Mouse (Mus musculus) neural tube, embryonic 12.5 days (tissue): ENCODE data around the gene Tbc1d2. TPM values are rescaled to one million over a fixed set of nuclear protein-coding genes. Genes with fewer than 3 reads are reported as not detected.

Source experiments
- ATAC-seq: fragments of 200-750 bp; cut with Nextera tagmentation; 2 replicates; pipeline ENCODE4 v1.8.0; 2017; ENCODE audit warnings: low read depth, mild to moderate bottlenecking, moderate TSS enrichment, moderate library complexity; ENCODE audit not compliant: low FRiP score
- H3K27ac ChIP-seq: fragments of 300-500 bp; sonication (generic); 2 replicates; pipeline ENCODE4 v1.5.1; 2016
- H3K27me3 ChIP-seq: fragments of 300-500 bp; sonication (generic); replicated peaks from 2 replicates; pipeline ENCODE4 v1.6.1; 2016; ENCODE audit warnings: mild to moderate bottlenecking
- H3K36me3 ChIP-seq: fragments of 300-500 bp; sonication (generic); 2 replicates; pipeline ENCODE4 v1.6.1; 2016; ENCODE audit warnings: mild to moderate bottlenecking
- H3K4me1 ChIP-seq: fragments of 300-500 bp; sonication (generic); 2 replicates; pipeline ENCODE4 v1.6.1; 2016
- H3K4me2 ChIP-seq: fragments of 300-500 bp; sonication (generic); replicated peaks from 2 replicates; pipeline ENCODE4 v1.6.1; 2016; ENCODE audit warnings: mild to moderate bottlenecking
- H3K4me3 ChIP-seq: fragments of 300-500 bp; sonication (generic); 2 replicates; pipeline ENCODE4 v1.5.1; 2016
- H3K9ac ChIP-seq: fragments of 300-500 bp; sonication (generic); 2 replicates; pipeline ENCODE4 v1.6.1; 2016; ENCODE audit warnings: mild to moderate bottlenecking
- H3K9me3 ChIP-seq: fragments of 300-500 bp; sonication (generic); 2 replicates; pipeline ENCODE4 v1.6.1; 2016; ENCODE audit warnings: mild to moderate bottlenecking
- WGBS: fragments of 180-500 bp; shearing (Covaris S2); methylation state at CpG from one replicate; pipeline ENCODE4 v1.1.7; 2016; 5-methylcytosine and 5-hydroxymethylcytosine counted together
- polyA plus RNA-seq: library from polyadenylated mRNA; unstranded; fragments of >200 nt; fragmentation: Nextera tagmentation; extraction: Ambion mirVana; gene quantifications from 2 replicates; pipeline ENCODE4 v1.2.1, GENCODE M21; 2016

The Tbc1d2 gene
- polyA plus RNA-seq, 1 experiment from 2014 or later, result 1.5 TPM

GRCm38 (mm10) chr4:46598111-46598510 lies 51.9 kb downstream of the Tbc1d2 start:
- Histone ChIP-seq H3K27ac (no peak overlapping the region), H3K4me2 (no peak overlapping the region), H3K4me1 (peaks cover 8% of the 10 kb centered on the region), H3K36me3 (no peaks in the 10 kb centered on the region), H3K4me3 (no peak overlapping the region), H3K9ac (no peak overlapping the region), H3K9me3 (no peaks in the 10 kb centered on the region), H3K27me3 (peaks cover 27% of the 10 kb centered on the region)
- WGBS, result 75% methylated on average over 10 of the region's 10 CpGs
- ATAC-seq, result no peak

GRCm38 (mm10) chr4:46597286-46597961 lies 52.6 kb downstream of the Tbc1d2 start:
- Histone ChIP-seq H3K27ac (no peak overlapping the region), H3K27me3 (peaks cover 27% of the 10 kb centered on the region), H3K4me1 (peaks cover 8% of the 10 kb centered on the region), H3K9me3 (no peaks in the 10 kb centered on the region), H3K9ac (no peak overlapping the region), H3K36me3 (no peaks in the 10 kb centered on the region), H3K4me2 (no peak overlapping the region), H3K4me3 (no peak overlapping the region)
- WGBS, result 76% methylated on average over 11 of the region's 11 CpGs
- ATAC-seq, result no peak

GRCm38 (mm10) chr4:46596398-46596797 lies 53.6 kb downstream of the Tbc1d2 start:
- Histone ChIP-seq H3K4me3 (no peak overlapping the region), H3K27ac (no peak overlapping the region), H3K4me2 (no peak overlapping the region), H3K27me3 (peaks cover 25% of the 10 kb centered on the region), H3K9me3 (no peaks in the 10 kb centered on the region), H3K4me1 (peaks cover 6% of the 10 kb centered on the region), H3K9ac (0 out of 2 replicates have a peak overlapping the region, but pooled peaks have one; percentile 8), H3K36me3 (no peaks in the 10 kb centered on the region)
- no peak for ATAC-seq
- 83% methylated on average over 6 of the region's 6 CpGs for WGBS

- H3K4me1 ChIP-seq, result no peaks in the 10 kb centered on the region
- no peak overlapping the region for H3K9ac ChIP-seq
- H3K36me3 ChIP-seq, result no peaks in the 10 kb centered on the region
- no peaks in the 10 kb centered on the region for H3K9me3 ChIP-seq
- no peak overlapping the region for H3K4me3 ChIP-seq
- H3K4me2 ChIP-seq, result no peak overlapping the region
- 85% methylated on average over 5 of the region's 5 CpGs for WGBS
- ATAC-seq, result no peak
- peaks cover 5% of the 10 kb centered on the region; the same call in 1 of the 2 replicates for H3K27me3 ChIP-seq
- no peak overlapping the region for H3K27ac ChIP-seq
These were observed 55.9 kb downstream of the Tbc1d2 start for GRCm38 (mm10) chr4:46594131-46594530.

GRCm38 (mm10) chr4:46593472-46593871 lies 56.5 kb downstream of the Tbc1d2 start:
- no peak overlapping the region for H3K4me2 ChIP-seq
- H3K27me3 ChIP-seq, result no peaks in the 10 kb centered on the region; the same call in 1 of the 2 replicates
- H3K27ac ChIP-seq, result no peak overlapping the region
- no peaks in the 10 kb centered on the region for H3K4me1 ChIP-seq
- no peak for ATAC-seq
- 53% methylated on average over 6 of the region's 6 CpGs for WGBS
- H3K36me3 ChIP-seq, result no peaks in the 10 kb centered on the region
- H3K4me3 ChIP-seq, result no peak overlapping the region
- H3K9ac ChIP-seq, result no peak overlapping the region
- H3K9me3 ChIP-seq, result no peaks in the 10 kb centered on the region

- H3K9ac ChIP-seq, result no peak overlapping the region
- H3K36me3 ChIP-seq, result no peaks in the 10 kb centered on the region
- H3K9me3 ChIP-seq, result no peaks in the 10 kb centered on the region
- H3K27ac ChIP-seq, result no peak overlapping the region
- H3K4me1 ChIP-seq, result no peaks in the 10 kb centered on the region
- no peak for ATAC-seq
- no peaks in the 10 kb centered on the region for H3K27me3 ChIP-seq
- H3K4me3 ChIP-seq, result no peak overlapping the region
- no peak overlapping the region for H3K4me2 ChIP-seq
- WGBS, result 91% methylated on average over 9 of the region's 9 CpGs
These were observed 58.0 kb downstream of the Tbc1d2 start for GRCm38 (mm10) chr4:46591833-46592520.

- Histone ChIP-seq H3K36me3 (no peaks in the 10 kb centered on the region), H3K27me3 (no peaks in the 10 kb centered on the region), H3K9ac (no peak overlapping the region), H3K4me1 (no peaks in the 10 kb centered on the region), H3K9me3 (no peaks in the 10 kb centered on the region), H3K27ac (no peak overlapping the region), H3K4me3 (no peak overlapping the region), H3K4me2 (no peak overlapping the region)
- no peak for ATAC-seq
- WGBS, result 77% methylated on average over 4 of the region's 4 CpGs
These were observed 59.2 kb downstream of the Tbc1d2 start for GRCm38 (mm10) chr4:46590810-46591209.

GRCm38 (mm10) chr4:46589946-46590684 lies 59.9 kb downstream of the Tbc1d2 start:
- H3K4me2 ChIP-seq, result no peak overlapping the region
- no peak overlapping the region for H3K27ac ChIP-seq
- WGBS, result 77% methylated on average over 5 of the region's 5 CpGs
- no peaks in the 10 kb centered on the region for H3K4me1 ChIP-seq
- no peak overlapping the region for H3K9ac ChIP-seq
- H3K27me3 ChIP-seq, result no peaks in the 10 kb centered on the region
- H3K9me3 ChIP-seq, result no peaks in the 10 kb centered on the region
- no peak for ATAC-seq
- no peaks in the 10 kb centered on the region for H3K36me3 ChIP-seq
- H3K4me3 ChIP-seq, result no peak overlapping the region

GRCm38 (mm10) chr4:46589151-46589550 lies 60.9 kb downstream of the Tbc1d2 start:
- Histone ChIP-seq H3K9me3 (no peaks in the 10 kb centered on the region), H3K27ac (no peak overlapping the region), H3K4me1 (no peaks in the 10 kb centered on the region), H3K4me2 (no peak overlapping the region), H3K9ac (no peak overlapping the region), H3K36me3 (no peaks in the 10 kb centered on the region), H3K27me3 (no peaks in the 10 kb centered on the region), H3K4me3 (no peak overlapping the region)
- ATAC-seq, result no peak
- 82% methylated on average over 8 of the region's 8 CpGs for WGBS

GRCm38 (mm10) chr4:46586473-46586872 lies 63.5 kb downstream of the Tbc1d2 start:
- Histone ChIP-seq H3K27me3 (no peaks in the 10 kb centered on the region), H3K27ac (no peak overlapping the region), H3K4me1 (no peaks in the 10 kb centered on the region), H3K4me3 (no peak overlapping the region), H3K4me2 (no peak overlapping the region), H3K9ac (no peak overlapping the region), H3K36me3 (no peaks in the 10 kb centered on the region), H3K9me3 (no peaks in the 10 kb centered on the region)
- WGBS, result 83% methylated on average over 4 of the region's 4 CpGs
- ATAC-seq, result no peak

GRCm38 (mm10) chr4:46585811-46586190 lies 64.2 kb downstream of the Tbc1d2 start:
- no peak overlapping the region for H3K4me3 ChIP-seq
- WGBS, result 76% methylated on average over 8 of the region's 8 CpGs
- ATAC-seq, result no peak

GRCm38 (mm10) chr4:46585041-46585810 lies 64.8 kb downstream of the Tbc1d2 start:
- H3K36me3 ChIP-seq, result no peaks in the 10 kb centered on the region
- no peaks in the 10 kb centered on the region for H3K4me1 ChIP-seq
- no peaks in the 10 kb centered on the region for H3K9me3 ChIP-seq
- H3K27me3 ChIP-seq, result no peaks in the 10 kb centered on the region
- no peak for ATAC-seq
- H3K27ac ChIP-seq, result no peak overlapping the region
- no peak overlapping the region for H3K9ac ChIP-seq
- no peak overlapping the region for H3K4me2 ChIP-seq
- no peak overlapping the region for H3K4me3 ChIP-seq
- WGBS, result 84% methylated on average over 13 of the region's 13 CpGs

More at GRCm38 (mm10) chr4:46585811-46586190, 64.2 kb downstream of the Tbc1d2 start:
- H3K9me3 ChIP-seq, result no peaks in the 10 kb centered on the region
- no peaks in the 10 kb centered on the region for H3K36me3 ChIP-seq
- no peak overlapping the region for H3K27ac ChIP-seq
- H3K4me2 ChIP-seq, result no peak overlapping the region
- H3K9ac ChIP-seq, result no peak overlapping the region
- no peaks in the 10 kb centered on the region for H3K27me3 ChIP-seq
- no peaks in the 10 kb centered on the region for H3K4me1 ChIP-seq
